Mouse (Mus musculus): ENCODE measurements around the gene Gm16181.

Gene Gm16181

DNA sequence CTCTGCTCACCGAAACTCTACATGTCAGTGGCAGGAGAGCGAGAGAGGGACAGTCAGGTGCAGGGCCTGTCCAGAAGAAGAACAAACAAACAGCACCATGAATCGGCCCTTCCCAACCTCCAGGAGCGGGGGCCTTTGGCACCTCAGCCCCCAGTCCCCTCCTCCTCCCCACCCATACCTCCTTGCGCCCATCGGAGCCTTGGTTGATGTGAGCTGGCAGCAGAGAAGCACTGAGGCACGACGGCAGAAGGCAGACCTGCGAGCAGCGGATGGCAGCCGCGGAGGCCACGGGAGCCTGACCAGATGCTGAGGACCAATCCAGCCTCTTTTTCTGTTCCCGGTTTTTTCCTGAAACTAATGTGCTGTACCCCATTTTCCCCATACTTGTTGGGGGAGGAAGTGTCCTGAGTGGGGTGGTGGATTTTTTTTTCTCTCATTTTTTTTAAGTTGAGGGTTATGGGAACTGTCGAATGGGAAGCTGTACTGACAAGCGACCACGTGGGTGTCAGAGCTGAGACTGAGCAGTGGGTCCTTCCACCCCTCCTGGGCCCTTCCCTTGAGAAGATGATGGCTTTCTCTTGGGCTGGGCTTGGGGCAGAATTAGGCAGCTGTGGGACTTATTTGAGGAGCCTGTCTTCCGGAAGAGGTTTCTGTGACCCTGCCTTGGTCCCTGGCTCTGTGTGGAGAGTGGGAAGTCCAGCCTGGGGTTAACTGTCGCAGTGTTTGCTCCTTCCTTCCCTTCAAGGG, 29.0 kb downstream of the Gm16181 start:
- DNase-seq (ENCODE audit: low read depth, low spot score) = no peak

DNA sequence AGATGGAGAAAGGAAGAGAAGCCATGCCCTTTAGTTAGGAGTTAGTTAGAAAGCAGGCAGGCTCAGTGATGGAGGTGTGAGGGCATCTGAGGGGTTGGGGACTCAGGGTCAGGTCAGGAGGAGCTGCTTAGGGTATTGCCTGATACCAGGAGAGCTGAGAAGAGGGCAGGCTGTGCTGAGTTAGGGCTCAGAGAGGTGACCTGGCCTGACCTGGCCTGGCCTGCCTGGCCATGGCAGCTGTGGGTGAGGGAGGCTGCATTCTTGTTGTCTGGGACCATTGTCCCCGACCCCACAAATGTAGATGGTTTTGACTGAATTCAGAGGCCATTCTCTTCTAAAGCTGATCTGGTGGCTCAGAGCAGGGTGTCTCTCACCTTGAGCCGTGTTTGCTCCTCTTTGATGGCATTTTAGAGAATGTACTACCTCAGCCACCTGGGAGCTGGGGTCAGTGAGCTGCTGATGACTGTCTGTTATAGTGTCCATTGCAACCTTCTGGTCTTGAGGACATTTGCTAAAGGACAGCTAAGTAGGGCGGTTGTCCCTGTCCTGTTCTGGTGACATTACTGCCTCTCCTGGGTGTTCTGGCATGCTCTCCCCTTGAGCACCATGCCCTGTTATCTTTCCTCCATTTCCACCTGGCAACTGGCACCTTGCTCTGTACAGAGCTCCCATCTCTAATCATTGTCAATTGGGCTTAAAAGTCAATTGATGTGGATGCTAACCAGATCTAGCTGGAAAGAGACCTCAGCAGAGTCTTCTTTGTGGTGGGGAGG, 29.9 kb downstream of the Gm16181 start:
- no peak for DNase-seq (ENCODE audit: low read depth, low spot score)

DNA sequence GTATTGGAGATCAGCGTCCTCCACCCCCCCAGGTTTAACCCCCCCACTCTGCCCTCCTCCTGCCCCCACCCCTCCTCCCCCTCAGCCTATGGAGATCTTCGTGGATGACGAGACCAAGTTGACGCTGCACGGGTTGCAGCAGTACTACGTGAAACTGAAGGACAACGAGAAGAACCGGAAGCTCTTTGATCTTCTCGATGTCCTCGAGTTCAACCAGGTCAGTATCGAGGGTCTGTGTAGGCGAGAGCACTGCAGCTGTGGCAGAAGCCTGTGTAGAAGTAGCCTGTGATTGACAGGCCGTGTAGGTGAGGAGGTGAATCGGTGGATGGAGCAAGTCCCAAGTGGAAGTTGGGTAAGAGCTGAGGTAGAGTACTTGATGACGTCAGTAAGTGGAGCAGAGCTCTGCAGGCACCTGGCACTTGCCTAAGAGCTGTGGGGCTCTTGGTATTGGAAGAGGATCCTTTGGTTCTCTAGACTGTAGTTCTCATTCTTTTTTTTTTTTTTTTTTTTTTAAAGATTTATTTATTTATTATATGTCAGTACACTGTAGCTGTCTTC, 30.6 kb downstream of the Gm16181 start:
- DNase-seq (ENCODE audit: low read depth, low spot score) = no peak

DNA sequence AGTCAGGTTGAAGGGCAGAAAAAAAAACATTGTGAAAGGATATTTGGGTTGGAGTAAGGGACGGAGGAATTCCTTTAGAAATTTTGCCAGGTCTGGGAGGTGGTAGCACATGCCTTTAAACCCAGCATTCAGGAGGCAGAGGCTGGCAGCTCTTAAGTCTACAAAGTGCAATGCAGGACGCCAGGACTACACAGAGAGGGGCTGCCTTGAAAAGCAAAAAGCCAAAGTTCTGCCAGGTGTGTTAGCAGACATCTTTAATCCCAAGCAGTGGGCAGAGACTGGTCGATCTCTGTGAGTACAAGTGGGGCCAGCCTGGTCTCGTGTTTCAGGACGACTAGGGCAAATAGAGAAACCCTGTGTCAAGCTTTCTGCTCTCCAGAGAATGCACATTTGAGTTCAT, 31.3 kb downstream of the Gm16181 start:
- DNase-seq (ENCODE audit: low read depth, low spot score) = no peak

DNA sequence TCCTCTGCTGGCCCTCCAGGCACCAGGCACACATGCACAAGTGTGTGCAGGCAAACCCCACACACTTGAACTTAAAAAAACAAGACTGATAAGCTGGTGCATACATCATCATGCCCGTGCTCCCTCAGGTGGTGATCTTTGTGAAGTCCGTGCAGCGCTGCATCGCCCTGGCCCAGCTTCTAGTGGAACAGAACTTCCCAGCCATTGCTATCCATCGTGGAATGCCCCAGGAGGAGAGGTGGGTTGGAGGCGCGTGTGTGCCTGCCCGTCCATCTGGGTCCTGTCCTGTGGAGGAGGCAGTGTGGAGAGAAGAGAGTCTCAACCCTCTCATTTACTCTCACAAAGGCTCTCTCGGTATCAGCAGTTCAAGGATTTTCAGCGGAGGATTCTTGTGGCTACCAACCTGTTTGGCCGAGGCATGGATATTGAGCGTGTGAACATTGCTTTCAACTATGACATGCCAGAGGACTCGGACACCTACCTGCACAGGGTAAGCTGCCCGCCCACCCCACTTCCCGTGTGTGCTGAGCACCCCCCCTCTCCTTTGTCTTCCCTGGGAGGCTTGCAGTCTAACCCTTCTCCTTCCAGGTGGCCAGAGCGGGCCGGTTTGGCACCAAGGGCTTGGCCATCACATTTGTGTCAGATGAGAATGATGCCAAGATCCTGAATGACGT, 32.1 kb downstream of the Gm16181 start:
- DNase-seq (ENCODE audit: low read depth, low spot score) = no peak

DNA sequence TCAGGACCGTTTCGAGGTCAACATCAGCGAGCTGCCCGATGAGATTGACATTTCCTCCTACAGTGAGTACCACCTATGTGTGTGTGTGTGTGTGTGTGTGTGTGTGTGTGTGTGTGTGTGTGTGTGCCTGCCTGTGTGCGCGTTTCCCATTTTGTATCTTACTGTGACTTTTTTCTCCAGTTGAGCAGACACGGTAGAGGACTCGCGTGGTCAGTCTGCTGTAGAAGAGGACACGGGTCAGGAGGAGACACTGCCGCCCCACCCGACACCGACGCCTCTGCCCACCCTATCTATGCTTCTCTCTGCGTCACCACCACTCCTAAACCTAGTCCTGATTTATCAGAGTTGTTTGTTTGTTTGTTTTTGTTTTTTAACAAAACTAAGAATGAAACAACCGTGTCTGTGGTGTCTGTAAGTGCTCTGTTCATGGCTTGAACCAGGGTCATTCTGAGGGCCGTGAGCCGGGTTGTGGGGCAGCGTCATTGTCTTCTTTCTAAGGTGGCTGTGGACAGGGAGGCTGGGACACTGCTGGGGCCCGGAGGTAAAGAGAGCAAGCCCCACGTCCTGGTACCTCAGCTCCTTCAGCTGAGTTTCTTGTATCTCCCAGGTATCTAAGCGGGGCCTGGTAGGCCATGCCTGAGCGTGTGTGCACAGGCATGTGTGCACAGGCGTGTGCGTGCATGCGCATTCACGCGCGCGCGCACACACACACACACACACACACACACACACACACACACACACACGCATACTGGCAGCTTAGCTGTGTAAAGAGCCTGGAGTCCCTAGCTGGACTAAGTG, 32.9 kb downstream of the Gm16181 start:
- no peak for DNase-seq (ENCODE audit: low read depth, low spot score)

DNA sequence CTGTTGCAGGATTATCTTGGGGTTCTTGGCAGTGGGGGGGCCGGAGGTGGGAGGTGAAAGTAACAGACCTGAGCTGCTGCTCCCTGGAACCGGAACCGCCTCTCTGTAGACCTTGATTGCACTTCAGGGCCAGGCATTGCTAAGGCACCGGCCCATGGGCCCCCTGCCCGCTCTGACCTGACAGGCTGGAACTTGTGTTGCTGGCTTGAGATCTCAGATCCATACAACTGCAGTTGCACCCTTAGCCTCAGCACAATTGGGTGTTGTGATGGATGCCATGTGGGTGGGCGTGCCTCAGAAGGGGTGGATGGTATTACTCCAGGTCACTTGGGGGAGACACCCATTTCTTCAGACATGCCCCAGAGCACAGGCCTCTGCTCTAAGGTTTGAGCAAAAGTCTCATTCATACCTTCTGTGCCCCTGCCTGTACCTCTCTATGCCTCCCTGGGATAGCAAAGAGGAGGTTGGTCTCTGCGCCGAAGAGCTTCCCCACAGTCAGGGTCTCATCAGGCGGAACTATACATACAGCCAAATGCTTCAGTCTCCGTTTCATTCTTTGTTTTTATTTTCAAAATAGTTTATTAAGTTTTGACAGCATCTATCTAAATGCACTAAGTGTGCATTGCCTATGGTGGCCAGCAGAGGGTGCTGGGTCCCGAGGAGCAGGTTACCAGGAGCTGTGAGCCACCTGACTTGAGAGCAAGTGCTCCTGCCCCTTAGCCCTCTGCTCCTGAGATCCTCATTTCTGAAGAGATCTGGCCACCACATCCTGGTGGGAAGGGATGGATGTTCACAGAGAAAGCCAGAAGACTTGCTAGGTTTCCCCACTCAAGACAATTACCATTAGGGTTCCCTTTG, 33.8 kb downstream of the Gm16181 start:
- peak; percentile 73 for DNase-seq (ENCODE audit: low read depth, low spot score)

DNA sequence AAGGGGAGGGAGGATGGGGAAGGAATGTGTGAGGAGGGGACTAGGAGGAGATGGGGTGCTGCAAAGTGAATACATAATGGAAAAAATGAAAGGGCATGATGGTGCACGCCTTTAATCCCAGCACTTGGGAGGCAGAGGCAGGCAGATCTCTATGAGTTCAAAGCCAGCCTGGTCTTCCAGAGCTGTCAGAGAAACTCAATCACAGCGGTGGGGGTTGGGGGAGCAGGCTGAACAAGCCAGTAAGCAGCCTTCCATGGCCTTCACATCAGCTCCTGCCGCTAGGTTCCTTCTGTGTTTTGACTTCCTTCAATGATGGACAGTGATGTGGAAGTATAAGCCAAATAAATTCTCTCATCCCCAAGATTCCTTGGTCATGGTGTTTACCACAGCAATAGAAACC, 34.7 kb downstream of the Gm16181 start:
- no peak for DNase-seq (ENCODE audit: low read depth, low spot score)

DNA sequence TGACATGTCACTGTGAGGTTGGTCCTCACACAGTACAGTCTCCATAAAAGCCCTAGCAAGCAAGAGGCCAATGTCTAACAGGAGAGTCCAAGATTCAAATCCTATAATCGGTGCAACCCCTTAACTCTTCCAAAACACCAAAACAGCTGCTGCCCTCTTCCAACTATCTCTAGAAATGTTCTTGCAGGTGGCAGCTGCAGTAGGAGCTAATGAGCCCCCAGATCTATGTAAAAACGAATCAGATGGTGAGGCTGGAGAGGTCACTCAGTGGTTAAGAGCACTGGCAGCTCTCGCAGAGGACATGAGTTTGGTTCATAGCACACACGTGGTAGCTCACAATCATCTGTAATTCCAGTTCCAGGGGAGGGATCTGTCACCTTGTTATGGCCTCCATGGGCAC, 35.1 kb downstream of the Gm16181 start:
- no peak for DNase-seq (ENCODE audit: low read depth, low spot score)

DNA sequence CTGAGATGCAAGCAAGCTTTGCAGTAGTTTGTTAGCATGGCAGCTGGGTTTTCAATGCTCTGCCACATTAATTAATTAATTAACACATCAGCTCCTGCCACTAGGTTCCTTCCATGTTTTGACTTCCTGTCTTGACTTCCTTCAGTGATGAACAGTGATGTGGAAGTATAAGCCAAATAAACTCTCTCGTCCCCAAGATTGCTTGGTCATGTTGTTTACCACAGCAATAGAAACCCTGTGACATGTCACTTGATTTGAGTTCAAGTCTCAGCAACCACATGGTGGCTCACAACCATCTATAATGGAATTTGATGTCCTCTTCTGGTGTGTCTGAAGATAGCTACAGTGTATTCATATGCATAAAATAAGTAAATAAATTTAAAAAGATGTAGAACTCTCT, 36.7 kb downstream of the Gm16181 start:
- no peak for DNase-seq (ENCODE audit: low read depth, low spot score)

DNA sequence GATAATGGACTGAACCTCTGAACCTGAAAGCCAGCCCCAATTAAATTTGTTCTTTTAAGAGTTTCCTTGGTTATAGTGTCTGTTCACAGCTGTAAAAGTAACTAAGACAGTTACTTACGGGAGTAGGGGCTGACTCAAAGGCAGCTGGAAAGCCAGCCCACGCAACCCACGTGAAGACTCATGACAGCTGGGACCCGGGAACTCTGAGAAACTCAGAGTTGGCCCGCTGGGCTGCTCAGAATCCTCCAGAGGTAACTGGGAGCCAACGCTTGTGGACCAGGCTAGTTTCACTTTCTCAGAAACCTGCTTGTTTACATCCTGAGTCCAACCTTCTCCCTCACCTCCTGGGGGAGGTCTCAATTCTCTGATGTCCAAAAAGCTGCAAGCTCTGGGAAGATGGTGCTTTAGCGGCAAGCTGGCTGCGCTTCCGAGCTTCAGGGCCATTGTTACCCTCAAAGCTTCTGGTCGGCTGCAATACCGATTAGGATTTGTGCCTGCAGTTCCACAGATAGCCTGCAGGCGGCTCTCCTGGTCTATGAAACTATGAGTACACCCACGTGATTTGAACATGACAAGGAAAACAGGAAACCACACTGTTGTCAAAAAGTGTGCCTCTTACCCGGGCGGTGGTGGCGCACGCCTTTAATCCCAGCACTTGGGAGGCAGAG, 37.3 kb downstream of the Gm16181 start:
- DNase-seq (ENCODE audit: low read depth, low spot score) = peak; percentile 99

DNA sequence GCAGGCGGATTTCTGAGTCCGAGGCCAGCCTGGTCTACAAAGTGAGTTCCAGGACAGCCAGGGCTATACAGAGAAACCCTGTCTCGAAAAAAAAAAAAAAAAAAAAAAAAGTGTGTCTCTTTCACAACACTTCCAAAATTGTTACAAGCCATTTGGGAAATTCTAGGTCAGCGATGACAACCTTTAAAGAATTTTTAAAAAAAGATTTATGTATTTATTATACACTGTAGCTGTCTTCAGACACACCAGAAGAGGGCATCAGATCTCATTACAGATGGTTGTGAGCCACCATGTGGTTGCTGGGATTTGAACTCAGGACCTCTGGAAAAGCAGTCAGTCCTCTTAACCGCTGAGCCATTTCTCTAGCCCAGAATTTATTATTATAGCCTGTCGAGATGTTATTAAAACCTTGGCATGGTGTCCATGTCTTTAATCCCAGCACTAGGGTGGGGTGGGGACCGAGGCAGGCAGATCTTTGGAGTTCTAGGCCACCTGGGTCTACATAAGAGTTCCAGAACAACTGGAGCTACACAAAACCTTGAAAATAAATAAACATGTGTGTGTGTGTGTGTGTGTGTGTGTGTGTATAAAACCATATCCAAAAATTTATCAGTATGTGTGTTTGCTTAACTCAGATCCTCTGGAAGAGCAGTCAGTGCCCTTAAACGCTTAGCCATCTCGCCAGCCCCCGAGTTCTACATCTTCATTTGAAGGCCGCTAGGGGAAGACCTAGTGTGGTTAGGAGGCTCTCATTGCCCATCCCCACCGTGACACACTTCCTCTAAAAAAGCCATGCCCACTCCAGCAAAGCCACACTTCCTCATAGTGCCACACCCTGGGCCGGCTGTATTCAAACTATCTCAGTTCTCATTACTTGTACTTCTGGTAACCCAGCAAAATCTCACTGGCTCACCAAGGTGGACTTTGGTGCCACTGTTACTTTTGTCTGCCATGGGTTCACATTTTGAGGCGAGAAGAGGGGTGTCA, 38.2 kb downstream of the Gm16181 start:
- peak; percentile 74 for DNase-seq (ENCODE audit: low read depth, low spot score)

DNA sequence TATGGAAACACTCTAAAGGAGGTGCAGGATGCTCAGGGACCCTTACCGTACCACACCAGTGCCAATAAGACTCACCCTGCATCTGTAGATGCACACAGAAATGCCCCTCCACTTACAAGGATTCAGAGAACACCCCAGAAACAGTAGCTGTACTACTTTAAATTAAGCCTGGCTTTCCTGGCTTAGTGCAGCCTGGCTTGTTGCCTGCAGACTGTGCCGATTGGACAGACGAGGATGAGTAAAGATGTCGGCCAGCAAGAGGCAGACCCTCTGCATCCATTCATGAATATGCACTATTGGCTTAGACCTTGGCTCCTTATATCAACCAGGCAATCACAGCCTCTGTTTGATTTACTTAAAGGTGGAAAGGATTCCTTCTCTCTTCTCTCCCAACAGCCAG, 39.0 kb downstream of the Gm16181 start:
- no peak for DNase-seq (ENCODE audit: low read depth, low spot score)

DNA sequence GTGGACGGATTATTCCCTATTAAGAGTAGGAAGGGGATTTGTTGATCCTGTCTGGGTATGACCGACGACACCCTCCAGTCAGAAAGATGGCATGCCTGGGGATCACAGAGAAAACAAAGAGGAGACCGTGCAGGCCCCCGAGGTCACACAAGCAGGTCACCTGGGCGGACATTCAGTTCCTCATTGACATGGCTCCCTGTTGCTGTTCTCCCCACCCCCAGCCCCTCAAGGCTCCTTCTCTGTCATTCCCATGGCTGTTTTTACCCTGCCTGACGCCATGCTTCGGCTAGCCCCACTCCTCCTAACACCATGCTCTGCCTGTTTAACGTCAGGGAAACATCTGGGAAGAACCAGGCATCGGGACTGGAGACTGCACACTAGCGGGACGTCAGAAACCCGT, 41.0 kb downstream of the Gm16181 start:
- DNase-seq (ENCODE audit: low read depth, low spot score) = no peak

DNA sequence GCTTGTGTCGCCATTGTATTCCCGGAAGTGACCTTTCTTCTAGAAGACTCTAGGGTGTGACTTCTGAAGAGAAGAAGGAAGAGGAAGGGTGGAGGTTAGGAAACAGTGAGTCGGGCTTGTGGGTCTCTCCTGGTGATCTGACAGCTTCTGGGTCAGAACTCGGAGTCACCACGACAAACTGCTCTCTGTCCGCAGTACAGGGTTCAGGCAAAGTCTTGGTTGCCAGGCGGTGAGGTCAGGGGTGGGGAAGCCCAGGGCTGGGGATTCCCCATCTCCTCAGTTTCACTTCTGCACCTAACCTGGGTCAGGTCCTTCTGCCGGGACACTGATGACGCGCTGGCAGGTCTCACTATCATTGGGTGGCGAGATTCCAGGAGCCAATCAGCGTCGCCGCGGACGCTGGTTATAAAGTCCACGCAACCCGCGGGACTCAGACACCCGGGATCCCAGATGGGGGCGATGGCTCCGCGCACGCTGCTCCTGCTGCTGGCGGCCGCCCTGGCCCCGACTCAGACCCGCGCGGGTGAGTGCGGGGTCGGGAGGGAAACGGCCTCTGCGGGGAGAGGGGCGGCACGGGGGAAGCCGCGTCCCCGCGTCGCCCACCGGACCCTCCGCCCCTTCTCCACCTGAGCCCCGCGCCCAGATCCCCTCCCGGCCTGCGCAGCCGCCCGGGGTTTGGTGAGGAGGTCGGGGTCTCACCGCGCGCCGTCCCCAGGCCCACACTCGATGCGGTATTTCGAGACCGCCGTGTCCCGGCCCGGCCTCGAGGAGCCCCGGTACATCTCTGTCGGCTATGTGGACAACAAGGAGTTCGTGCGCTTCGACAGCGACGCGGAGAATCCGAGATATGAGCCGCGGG, 42.3 kb downstream of the Gm16181 start, which contains the start of gene H2-D1:
H2-D1 (plus strand) TSS at position 67 of the 859 bp plus-strand sequence.
- peak; percentile 96 for DNase-seq (ENCODE audit: low read depth, low spot score)

DNA sequence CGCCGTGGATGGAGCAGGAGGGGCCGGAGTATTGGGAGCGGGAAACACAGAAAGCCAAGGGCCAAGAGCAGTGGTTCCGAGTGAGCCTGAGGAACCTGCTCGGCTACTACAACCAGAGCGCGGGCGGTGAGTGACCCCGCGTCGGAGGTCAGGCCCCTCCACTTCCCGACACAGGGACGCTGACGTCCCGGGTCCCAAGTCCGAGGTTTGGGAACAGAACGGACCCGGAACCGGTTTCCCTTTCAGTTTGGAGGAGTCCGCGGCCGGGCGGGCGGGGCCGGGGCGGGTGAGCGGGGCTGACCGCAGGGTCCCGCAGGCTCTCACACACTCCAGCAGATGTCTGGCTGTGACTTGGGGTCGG, 42.9 kb downstream of the Gm16181 start:
- no peak for DNase-seq (ENCODE audit: low read depth, low spot score)

DNA sequence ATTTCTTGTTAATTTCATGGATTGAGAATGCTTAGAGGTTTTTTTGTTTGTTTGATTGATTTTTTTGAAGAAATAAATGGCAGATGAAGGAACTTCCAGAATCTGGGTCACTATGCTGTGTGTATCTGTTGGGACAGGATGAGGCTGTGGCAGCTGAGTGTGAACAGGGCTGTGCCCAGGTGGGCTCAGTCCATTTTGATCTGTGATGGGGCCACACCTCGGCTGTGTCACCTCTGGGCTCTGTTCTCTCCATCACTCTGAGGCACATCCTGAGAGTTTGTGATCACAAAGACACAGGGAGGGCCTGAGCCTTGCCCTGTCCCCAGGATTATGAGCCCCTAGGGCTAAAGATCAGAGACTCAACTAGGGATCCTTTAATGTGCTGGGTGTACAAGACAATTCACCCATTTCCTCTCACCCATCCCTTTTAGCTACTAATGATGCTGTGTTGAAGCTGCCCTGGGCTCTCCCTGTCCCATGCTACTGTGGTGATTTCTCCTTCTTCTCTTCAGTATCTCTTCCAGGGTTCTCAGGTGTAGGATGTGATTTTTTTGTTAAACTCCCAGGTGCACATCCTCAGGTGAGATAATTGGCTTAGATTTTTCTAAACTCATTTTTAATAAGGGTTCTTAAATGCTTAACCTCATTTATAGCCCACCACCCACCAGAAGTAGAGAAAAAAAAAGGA, 46.9 kb downstream of the Gm16181 start:
- no peak for DNase-seq (ENCODE audit: low read depth, low spot score)
